Comparison of ENCODE assay signal across 8 mouse cellular contexts in genomic region chr1:135767324-135767890, GRCm38 (mm10). TPM values are rescaled to one million over a fixed set of nuclear protein-coding genes. Genes with fewer than 3 reads are reported as not detected.
DNase-seq lines count a peak whose midpoint lies in the region; ATAC-seq and TF ChIP-seq lines count a peak whose summit lies in the region.

No protein-coding gene starts in this region.

- H3K9me3 ChIP-seq in kidney, postnatal 0 days (replicated peaks; ENCODE audit: low read length) = no peaks in the 10 kb centered on the region
- no peaks in the 10 kb centered on the region for H3K9me3 ChIP-seq in embryonic facial prominence, embryonic 10.5 days
- no peaks in the 10 kb centered on the region for H3K9me3 ChIP-seq in intestine, embryonic 14.5 days (ENCODE audit: control insufficient read depth, low read length)
- H3K9me3 ChIP-seq in neural tube, embryonic 12.5 days = no peaks in the 10 kb centered on the region

- peak overlapping the region; percentile 89 for H3K9ac ChIP-seq in kidney, postnatal 0 days (ENCODE audit: low read depth, low read length)
- H3K9ac ChIP-seq in intestine, embryonic 14.5 days (ENCODE audit: low read length) = peak overlapping the region; percentile 90
- H3K9ac ChIP-seq in neural tube, embryonic 12.5 days = no peak overlapping the region

- H3K36me3 ChIP-seq in kidney, postnatal 0 days (ENCODE audit: insufficient read depth, low read length) = peaks cover 6% of the 10 kb centered on the region; the same call in 1 of the 2 replicates
- peaks cover 19% of the 10 kb centered on the region for H3K36me3 ChIP-seq in embryonic facial prominence, embryonic 10.5 days (replicated peaks)
- peaks cover 15% of the 10 kb centered on the region for H3K36me3 ChIP-seq in intestine, embryonic 14.5 days (ENCODE audit: control insufficient read depth, insufficient read depth, low read length)
- peaks cover 4% of the 10 kb centered on the region; the same call in 1 of the 2 replicates for H3K36me3 ChIP-seq in neural tube, embryonic 12.5 days

- H3K4me1 ChIP-seq in kidney, postnatal 0 days (replicated peaks; ENCODE audit: insufficient read depth, low read length) = peaks cover 37% of the 10 kb centered on the region
- peaks cover 82% of the 10 kb centered on the region for H3K4me1 ChIP-seq in embryonic facial prominence, embryonic 10.5 days
- H3K4me1 ChIP-seq in intestine, embryonic 14.5 days (replicated peaks; ENCODE audit: control insufficient read depth, insufficient read depth, low read length) = peaks cover 25% of the 10 kb centered on the region
- H3K4me1 ChIP-seq in neural tube, embryonic 12.5 days = peaks cover 24% of the 10 kb centered on the region

- DNase-seq in kidney, postnatal 0 days (ENCODE audit: low spot score) = no peak
- no peak for DNase-seq in kidney, adult 11 months
- DNase-seq in embryonic facial prominence, embryonic 10.5 days (ENCODE audit: low spot score) = no peak
- no peak for DNase-seq in intestine, embryonic 14.5 days (ENCODE audit: low spot score)
- no peak for DNase-seq in cerebellum, adult 11-12 months
- DNase-seq in layer of hippocampus, postnatal 14 days (ENCODE audit: low spot score in 2 of 2) = no peak

- no peak for TF ChIP-seq CTCF in kidney, postnatal 0 days (IDR thresholded peaks at IDR 0.05; ENCODE audit: low read depth)

- WGBS in kidney, postnatal 0 days = 30% methylated on average over 4 of the region's 4 CpGs
- WGBS in embryonic facial prominence, embryonic 10.5 days = 89% methylated on average over 4 of the region's 4 CpGs
- WGBS in intestine, embryonic 14.5 days = 66% methylated on average over 4 of the region's 4 CpGs
- 80% methylated on average over 4 of the region's 4 CpGs for WGBS in neural tube, embryonic 12.5 days

- ATAC-seq in kidney, postnatal 0 days (replicated peaks; ENCODE audit: low FRiP score, low read depth) = no peak
- ATAC-seq in intestine, embryonic 14.5 days (replicated peaks; ENCODE audit: low FRiP score, low TSS enrichment, low read depth) = no peak
- ATAC-seq in neural tube, embryonic 12.5 days (ENCODE audit: low FRiP score, low read depth) = no peak
- ATAC-seq in inflammation-experienced regulatory T-cells, adult 6 months = no peak

- H3K27ac ChIP-seq in kidney, postnatal 0 days = 0 out of 2 replicates have a peak overlapping the region, but pooled peaks have one; percentile 2
- no peak overlapping the region for H3K27ac ChIP-seq in embryonic facial prominence, embryonic 10.5 days (replicated peaks)
- no peak overlapping the region for H3K27ac ChIP-seq in intestine, embryonic 14.5 days (ENCODE audit: low read depth)
- H3K27ac ChIP-seq in neural tube, embryonic 12.5 days = no peak overlapping the region

- peak overlapping the region; percentile 73 for H3K4me3 ChIP-seq in kidney, postnatal 0 days (replicated peaks; ENCODE audit: low read depth, low read length)
- H3K4me3 ChIP-seq in embryonic facial prominence, embryonic 10.5 days = peak overlapping the region; percentile 74
- peak overlapping the region; percentile 70 for H3K4me3 ChIP-seq in intestine, embryonic 14.5 days (ENCODE audit: low read depth, low read length)
- no peak overlapping the region for H3K4me3 ChIP-seq in neural tube, embryonic 12.5 days

- H3K27me3 ChIP-seq in kidney, postnatal 0 days (ENCODE audit: insufficient read depth, low read length) = no peaks in the 10 kb centered on the region
- peaks cover 50% of the 10 kb centered on the region for H3K27me3 ChIP-seq in embryonic facial prominence, embryonic 10.5 days (replicated peaks; ENCODE audit: low read depth, poor library complexity, severe bottlenecking)
- H3K27me3 ChIP-seq in intestine, embryonic 14.5 days (replicated peaks; ENCODE audit: control insufficient read depth, insufficient read depth, low read length) = no peaks in the 10 kb centered on the region
- H3K27me3 ChIP-seq in neural tube, embryonic 12.5 days (replicated peaks) = no peaks in the 10 kb centered on the region; the same call in none of the 2 replicates

- peak overlapping the region; percentile 91 for H3K4me2 ChIP-seq in kidney, postnatal 0 days (ENCODE audit: low read length)
- peak overlapping the region; percentile 62 for H3K4me2 ChIP-seq in intestine, embryonic 14.5 days (ENCODE audit: low read length)
- peak overlapping the region; percentile 96 for H3K4me2 ChIP-seq in neural tube, embryonic 12.5 days (replicated peaks)

RNA-seq across cellular contexts. Expression of gene Phlda3, which starts 1.5 kb away (rescaled TPM):
- polyA plus RNA-seq in kidney, postnatal 0 days (2015; fragmentation: Nextera tagmentation; extraction: Ambion mirVana) = 76.4 and 78.4 TPM in 2 replicates
- polyA plus RNA-seq in embryonic facial prominence, embryonic 10.5 days (2016; fragmentation: Nextera tagmentation; extraction: Ambion mirVana) = 29.0 and 32.2 TPM in 2 replicates
- 56.0 and 58.2 TPM in 2 replicates for polyA plus RNA-seq in intestine, embryonic 14.5 days (2014; fragmentation: Nextera tagmentation; extraction: Ambion mirVana)
- 21.9 and 24.1 TPM in 2 replicates for polyA plus RNA-seq in neural tube, embryonic 12.5 days (2016; fragmentation: Nextera tagmentation; extraction: Ambion mirVana)
- 1 to 10 TPM in 1 of 3 experiments, under 1 TPM in 1, not detected in 1; 0.94 to 7.2 TPM for polyA plus RNA-seq in inflammation-experienced regulatory T-cells, adult 6 months (2017; shearing (Covaris generic))
- 10 to 100 TPM; 16.6 to 18.2 TPM for total RNA-seq in layer of hippocampus, postnatal 14 days (2021)

RNA-seq across cellular contexts. Expression of gene Tnni1, which starts 11.8 kb away (rescaled TPM):
- polyA plus RNA-seq in kidney, postnatal 0 days (2015; fragmentation: Nextera tagmentation; extraction: Ambion mirVana) = 7.9 and 8.9 TPM in 2 replicates
- 5.5 and 7.9 TPM in 2 replicates for polyA plus RNA-seq in embryonic facial prominence, embryonic 10.5 days (2016; fragmentation: Nextera tagmentation; extraction: Ambion mirVana)
- 5.8 and 6.4 TPM in 2 replicates for polyA plus RNA-seq in intestine, embryonic 14.5 days (2014; fragmentation: Nextera tagmentation; extraction: Ambion mirVana)
- 27.4 and 41.5 TPM in 2 replicates for polyA plus RNA-seq in neural tube, embryonic 12.5 days (2016; fragmentation: Nextera tagmentation; extraction: Ambion mirVana)
- polyA plus RNA-seq in inflammation-experienced regulatory T-cells, adult 6 months (2017; shearing (Covaris generic)) = not detected
- total RNA-seq in layer of hippocampus, postnatal 14 days (2021) = 1 to 10 TPM; 3.6 to 4.9 TPM

RNA-seq across cellular contexts. Expression of gene Csrp1, which starts 47.5 kb away (rescaled TPM):
- 189 and 190 TPM in 2 replicates for polyA plus RNA-seq in kidney, postnatal 0 days (2015; fragmentation: Nextera tagmentation; extraction: Ambion mirVana)
- polyA plus RNA-seq in embryonic facial prominence, embryonic 10.5 days (2016; fragmentation: Nextera tagmentation; extraction: Ambion mirVana) = 47.4 and 51.9 TPM in 2 replicates
- 225 and 242 TPM in 2 replicates for polyA plus RNA-seq in intestine, embryonic 14.5 days (2014; fragmentation: Nextera tagmentation; extraction: Ambion mirVana)
- 44.9 and 45.1 TPM in 2 replicates for polyA plus RNA-seq in neural tube, embryonic 12.5 days (2016; fragmentation: Nextera tagmentation; extraction: Ambion mirVana)
- polyA plus RNA-seq in inflammation-experienced regulatory T-cells, adult 6 months (2017; shearing (Covaris generic)) = 10 to 100 TPM; 19.5 to 31.9 (median 26.9) TPM
- total RNA-seq in layer of hippocampus, postnatal 14 days (2021) = 100 to 1,000 TPM; 150 to 168 TPM

RNA-seq across cellular contexts. Expression of gene Lad1, which starts 51.0 kb away (rescaled TPM):
- 28.4 and 33.2 TPM in 2 replicates for polyA plus RNA-seq in kidney, postnatal 0 days (2015; fragmentation: Nextera tagmentation; extraction: Ambion mirVana)
- 7.5 TPM in 2 replicates for polyA plus RNA-seq in embryonic facial prominence, embryonic 10.5 days (2016; fragmentation: Nextera tagmentation; extraction: Ambion mirVana)
- 92.9 and 105 TPM in 2 replicates for polyA plus RNA-seq in intestine, embryonic 14.5 days (2014; fragmentation: Nextera tagmentation; extraction: Ambion mirVana)
- polyA plus RNA-seq in neural tube, embryonic 12.5 days (2016; fragmentation: Nextera tagmentation; extraction: Ambion mirVana) = 0.68 and 0.75 TPM in 2 replicates
- 1 to 10 TPM; 1.9 to 5.2 (median 2.4) TPM for polyA plus RNA-seq in inflammation-experienced regulatory T-cells, adult 6 months (2017; shearing (Covaris generic))
- total RNA-seq in layer of hippocampus, postnatal 14 days (2021) = 1 to 10 TPM in 1 of 2 experiments, under 1 TPM in 1; 0.53 to 1.3 TPM
